Mouse (Mus musculus): Measurements from ENCODE around the gene Akr1a1. TPM values are rescaled to one million over a fixed set of nuclear protein-coding genes. Genes with fewer than 3 reads are reported as not detected.
A peak's percentile ranks its signal among the peaks of the same experiment; 100 is the strongest.
"Not testable (repeated sequence)": the region's sequence is repeated elsewhere in the genome, so short reads cannot be mapped to it uniquely, and the experiment has no call there.

Gene Akr1a1
- total RNA-seq (2022): 100 to 1,000 TPM; 426 to 437 (median 430) TPM

DNA sequence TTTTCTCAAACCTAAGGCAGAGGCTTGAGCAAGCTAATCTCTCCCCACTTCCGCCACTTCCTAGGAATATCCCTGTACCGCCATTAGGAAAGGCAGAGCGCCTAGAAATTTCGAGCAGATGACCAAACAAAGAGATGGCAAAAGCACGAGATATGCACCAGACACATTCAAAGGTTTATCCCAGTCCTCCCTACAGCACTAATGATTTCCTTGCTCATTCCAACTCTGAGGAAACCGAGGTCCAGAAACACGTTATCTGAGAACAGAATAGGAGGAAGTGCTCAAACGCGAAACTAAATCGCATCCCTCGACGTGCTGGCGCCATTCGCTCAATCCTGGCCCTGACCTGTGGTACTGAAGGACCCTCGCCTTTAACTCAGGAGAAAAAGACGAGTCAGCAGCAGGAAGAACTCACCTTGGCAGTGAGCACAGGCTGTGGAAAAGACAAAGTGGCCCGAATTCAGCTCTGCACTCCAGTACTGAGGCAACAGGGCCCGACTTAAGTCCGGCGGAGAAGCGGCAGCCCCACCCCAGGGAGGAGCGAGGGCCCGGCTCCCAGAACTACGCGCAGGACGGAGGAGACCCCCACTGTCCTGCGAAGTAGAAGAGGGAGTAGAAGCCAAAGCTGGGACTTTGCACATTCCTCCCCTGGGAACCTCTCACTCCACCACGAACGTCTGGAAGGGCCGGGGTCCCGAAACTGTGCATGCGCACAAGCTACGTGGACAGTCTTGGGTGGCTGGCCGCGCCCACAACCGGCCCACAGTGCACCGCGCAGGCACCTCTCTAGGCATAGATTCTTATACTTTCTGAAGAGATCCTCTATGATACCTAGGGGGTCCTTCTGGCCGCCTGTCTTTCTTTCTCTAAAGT lies at the start of gene Akr1a1:
Gene Akr1a1 (minus strand): TSS at position 757 of the 873 bp plus-strand sequence.
- DNase-seq (ENCODE audit: low spot score in 2 of 2): peak; percentile 89

GRCm38 (mm10) chr4:116700964-116701363 lies 49.5 kb upstream of the Akr1a1 start:
- DNase-seq (ENCODE audit: low spot score in 2 of 2): no peak

- no peak for DNase-seq (ENCODE audit: low spot score in 2 of 2)
These were observed 47.3 kb upstream of the Akr1a1 start for GRCm38 (mm10) chr4:116698693-116699342.

DNA sequence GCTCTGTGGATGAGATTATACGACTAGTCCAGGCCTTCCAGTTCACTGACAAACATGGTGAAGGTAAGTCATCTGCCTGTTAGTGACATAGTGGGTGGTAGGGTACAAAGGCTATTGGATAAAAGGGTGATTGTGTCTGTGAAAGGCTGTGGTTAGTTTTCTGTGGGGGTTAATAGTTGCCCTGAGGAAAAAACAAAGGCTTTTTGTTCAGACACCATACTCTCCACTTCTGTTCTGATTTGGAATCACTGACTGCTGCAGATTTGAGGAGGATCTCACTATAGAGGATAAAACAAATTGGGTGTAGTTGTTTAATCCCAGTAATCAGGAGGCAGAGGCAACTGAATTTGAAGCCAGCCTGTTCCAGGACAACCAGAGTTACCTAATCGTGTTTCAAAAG lies 42.3 kb upstream of the Akr1a1 start:
- DNase-seq (ENCODE audit: low spot score in 2 of 2): no peak

DNA sequence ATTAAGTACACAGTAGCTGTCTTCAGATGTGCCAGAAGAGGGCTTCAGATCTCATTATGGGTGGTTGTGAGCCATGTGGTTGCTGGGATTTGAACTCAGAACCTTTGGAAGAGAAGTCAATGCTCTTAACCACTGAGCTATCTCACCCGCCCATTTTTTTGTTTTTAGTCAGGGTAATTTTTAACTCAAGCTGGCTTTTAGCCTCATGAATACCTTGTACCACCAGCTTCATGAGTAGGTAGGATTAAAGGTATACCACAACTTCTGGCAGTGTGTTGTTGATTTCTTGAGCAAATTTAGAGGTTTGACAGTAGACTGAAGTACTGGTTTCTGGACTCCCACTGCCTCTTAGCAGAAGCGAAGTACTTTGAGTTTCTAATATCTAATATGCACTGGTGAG lies 40.7 kb upstream of the Akr1a1 start:
- no peak for DNase-seq (ENCODE audit: low spot score in 2 of 2)

DNA sequence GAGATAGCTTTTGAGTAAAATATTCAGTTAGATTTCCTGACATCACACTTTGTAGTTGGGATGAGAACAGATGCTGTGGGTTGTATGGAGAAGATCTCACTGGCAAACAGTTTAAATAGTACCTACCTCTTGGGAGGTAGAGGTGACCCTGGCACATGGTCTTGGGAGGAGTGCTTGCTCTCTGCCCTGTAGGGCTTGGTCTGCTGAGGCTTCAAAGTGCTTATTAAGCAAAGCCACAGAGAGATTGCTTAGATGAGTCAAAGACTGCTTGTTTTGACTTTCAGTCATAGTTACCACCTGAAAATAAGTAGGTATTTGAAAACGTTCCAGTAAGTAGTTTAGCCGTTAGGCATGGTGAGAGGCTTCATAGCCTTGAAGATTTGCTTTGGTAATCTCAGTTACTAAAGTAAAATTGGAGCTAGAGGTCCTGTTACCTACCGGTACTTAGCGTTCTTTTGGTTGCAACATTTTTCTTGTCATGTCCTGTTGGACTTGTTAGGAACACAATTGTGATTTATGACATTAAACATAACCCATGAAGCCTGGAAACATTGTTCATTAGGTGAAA lies 37.9 kb upstream of the Akr1a1 start:
- DNase-seq (ENCODE audit: low spot score in 2 of 2): no peak

DNA sequence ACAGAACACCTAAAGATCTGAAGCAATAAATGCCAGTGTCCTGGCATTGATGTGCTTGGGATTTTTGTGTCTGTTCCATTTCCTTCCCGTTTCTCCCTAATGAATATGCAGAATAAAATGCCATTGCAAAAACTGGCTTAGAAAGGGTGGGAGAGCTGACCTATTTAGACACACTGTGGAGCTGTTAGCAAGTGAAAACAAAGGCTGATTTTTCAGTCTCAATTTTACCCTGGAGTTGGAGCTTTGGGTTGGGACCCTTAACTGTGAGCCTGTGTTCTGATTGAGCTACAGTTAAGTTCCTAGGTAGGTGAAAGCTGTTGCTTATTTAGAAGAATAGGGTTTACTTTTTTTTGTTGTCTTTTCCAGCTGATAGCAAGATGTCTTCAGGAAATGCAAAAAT lies 35.6 kb upstream of the Akr1a1 start:
- DNase-seq (ENCODE audit: low spot score in 2 of 2): no peak

- peak; percentile 82 to 93 for DNase-seq (ENCODE audit: low spot score in 2 of 2)
These were observed 34.1 kb upstream of the Akr1a1 start, which contains the start of gene Prdx1 for GRCm38 (mm10) chr4:116685402-116686061. Gene Prdx1 (plus strand): TSS chr4:116685544.

GRCm38 (mm10) chr4:116684665-116685064 lies 33.2 kb upstream of the Akr1a1 start:
- DNase-seq (ENCODE audit: low spot score in 2 of 2): no peak

GRCm38 (mm10) chr4:116683957-116684356 lies 32.5 kb upstream of the Akr1a1 start:
- DNase-seq (ENCODE audit: low spot score in 2 of 2): no peak

DNA sequence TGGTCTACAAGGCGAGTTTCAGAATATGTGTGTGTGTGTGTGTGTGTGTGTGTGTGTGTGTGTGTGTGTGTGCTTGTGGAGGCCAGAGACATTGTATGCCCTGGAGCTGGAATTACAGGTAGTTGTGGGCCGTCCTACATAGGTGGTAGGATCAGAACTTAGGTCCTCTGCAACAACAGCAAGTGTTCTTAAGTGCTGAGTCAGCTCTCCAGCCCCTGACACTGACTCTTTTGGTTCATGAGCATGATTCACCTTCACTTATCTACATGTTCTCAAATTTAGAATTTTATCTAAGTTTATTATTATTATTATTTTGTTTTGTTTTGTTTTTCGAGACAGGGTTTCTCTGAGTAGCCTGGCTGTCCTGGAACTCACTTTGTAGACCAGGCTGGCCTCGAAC lies 29.0 kb upstream of the Akr1a1 start:
- DNase-seq (ENCODE audit: low spot score in 2 of 2): not testable (repeated sequence)

GRCm38 (mm10) chr4:116679141-116679540 lies 27.7 kb upstream of the Akr1a1 start:
- DNase-seq (ENCODE audit: low spot score in 2 of 2): no peak

DNA sequence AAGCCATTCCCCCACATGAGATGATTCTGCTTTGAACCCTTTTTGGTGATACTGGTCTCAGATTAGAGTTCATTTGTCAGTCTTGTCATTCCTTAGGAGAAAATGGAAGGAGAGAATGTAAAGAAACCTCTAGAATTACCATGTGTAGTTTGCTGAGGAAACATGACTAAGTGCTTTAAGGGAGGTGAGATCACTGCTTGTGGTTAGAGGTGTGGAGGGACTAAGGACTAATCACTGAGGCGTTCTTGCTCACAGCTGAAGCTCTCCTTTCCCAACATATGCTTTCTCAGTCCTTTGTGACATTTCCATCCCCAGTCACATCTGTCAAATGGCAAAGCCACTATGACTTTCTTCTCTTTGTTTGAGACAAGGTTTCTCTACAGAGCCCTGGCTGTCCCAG lies 26.3 kb upstream of the Akr1a1 start:
- no peak for DNase-seq (ENCODE audit: low spot score in 2 of 2)

- no peak for DNase-seq (ENCODE audit: low spot score in 2 of 2)
These were observed 24.5 kb upstream of the Akr1a1 start for GRCm38 (mm10) chr4:116676027-116676426.

- DNase-seq (ENCODE audit: low spot score in 2 of 2): not testable (repeated sequence)
These were observed 23.3 kb upstream of the Akr1a1 start for GRCm38 (mm10) chr4:116674761-116675160.

DNA sequence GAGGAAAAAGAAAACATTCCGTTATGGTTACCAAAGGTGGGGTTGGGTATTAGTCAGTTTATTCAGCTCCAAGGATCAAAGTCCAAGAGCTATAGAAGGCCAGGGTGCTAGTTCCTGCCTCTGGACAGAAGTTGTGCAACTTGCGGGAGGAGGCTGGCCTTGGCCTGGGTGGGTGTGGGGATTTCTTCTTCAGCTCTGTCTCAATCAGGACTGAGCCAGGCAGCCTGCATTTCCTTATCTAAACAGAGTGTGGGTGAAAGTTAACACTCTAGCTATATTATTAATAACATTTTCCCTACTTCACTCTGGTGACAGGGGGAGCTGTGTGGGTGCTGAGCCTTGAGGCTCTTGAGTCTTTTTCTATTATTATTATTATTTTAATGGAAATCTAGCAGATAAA lies 21.3 kb upstream of the Akr1a1 start:
- no peak for DNase-seq (ENCODE audit: low spot score in 2 of 2)

- DNase-seq (ENCODE audit: low spot score in 2 of 2): no peak
These were observed 17.8 kb upstream of the Akr1a1 start for GRCm38 (mm10) chr4:116669291-116669690.

DNA sequence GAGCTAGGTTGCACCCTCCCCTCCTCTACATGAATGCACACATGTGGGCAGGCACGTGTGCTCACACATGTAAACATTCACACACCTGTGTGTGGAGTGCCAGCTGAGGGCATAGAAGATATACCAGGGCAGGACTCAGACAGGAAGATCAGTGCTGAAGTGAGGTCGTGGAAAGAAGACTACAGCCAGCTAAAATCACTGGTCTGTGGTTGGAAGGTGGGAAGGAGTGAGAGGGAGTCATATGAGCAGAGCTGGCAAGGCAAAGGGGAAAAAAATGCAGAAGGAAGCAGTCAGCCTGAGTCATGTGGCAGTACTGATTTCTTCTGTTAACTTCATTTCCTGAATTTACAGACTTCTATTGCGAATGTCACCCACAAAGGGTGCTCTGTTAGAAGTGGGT lies 16.7 kb upstream of the Akr1a1 start:
- no peak for DNase-seq (ENCODE audit: low spot score in 2 of 2)

GRCm38 (mm10) chr4:116666625-116667024 lies 15.1 kb upstream of the Akr1a1 start:
- no peak for DNase-seq (ENCODE audit: low spot score in 2 of 2)

- DNase-seq (ENCODE audit: low spot score in 2 of 2): no peak
These were observed 10.5 kb upstream of the Akr1a1 start for GRCm38 (mm10) chr4:116661998-116662397.

GRCm38 (mm10) chr4:116660829-116661228 lies 9.3 kb upstream of the Akr1a1 start:
- no peak for DNase-seq (ENCODE audit: low spot score in 2 of 2)

- DNase-seq (ENCODE audit: low spot score in 2 of 2): not testable (repeated sequence)
These were observed 8.4 kb upstream of the Akr1a1 start for GRCm38 (mm10) chr4:116659916-116660315.
